Mouse (Mus musculus) lung, postnatal 36 days (tissue): Measurements from ENCODE around the gene Chac2.
"Not testable (repeated sequence)": the region's sequence is repeated elsewhere in the genome, so short reads cannot be mapped to it uniquely, and the experiment has no call there.

ENCODE experiments used
- DNase-seq: peaks from one replicate; pipeline ENCODE4 v3.0.0; 2022; ENCODE audit warnings: mixed read lengths

Gene Chac2

DNA sequence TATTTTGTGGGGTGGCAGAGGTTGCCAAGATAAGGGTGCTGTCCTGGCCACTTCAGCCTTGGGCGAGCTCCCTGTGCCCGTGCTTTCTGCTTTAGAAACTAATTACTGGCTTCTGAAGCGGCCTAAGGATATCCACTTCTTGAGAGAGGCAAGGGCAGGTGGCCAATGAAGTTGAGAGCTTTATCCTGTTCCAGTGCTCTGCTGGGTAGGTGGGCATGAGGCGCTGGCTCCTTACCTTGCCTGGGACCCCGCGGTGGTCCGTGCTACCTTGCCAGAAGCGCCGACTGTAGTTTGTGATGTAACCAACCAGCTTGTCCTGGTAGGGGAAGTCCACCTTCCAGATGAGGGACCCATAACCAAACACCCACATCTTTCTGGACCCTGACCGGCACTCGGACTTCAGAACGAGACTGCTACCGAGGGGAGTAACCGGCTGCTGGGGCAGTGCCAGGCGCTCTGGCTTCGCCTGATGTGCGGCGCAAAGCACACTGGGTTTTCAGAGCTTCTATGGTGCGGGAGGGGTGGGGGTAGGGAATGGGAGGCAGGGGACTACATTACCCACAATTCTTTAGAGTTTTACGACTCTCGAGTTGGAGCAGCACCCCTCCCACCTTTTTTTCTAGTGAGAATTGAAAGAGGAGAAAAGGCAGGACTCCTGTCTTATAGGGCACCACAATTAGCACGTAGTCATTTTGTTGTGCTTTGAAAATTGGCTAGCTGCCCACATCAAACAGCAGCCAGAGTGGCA, at the start of gene Chac2:
Gene Chac2, minus strand, starts transcription at position 474 of the 748 bp plus-strand sequence.
- DNase-seq = peak; percentile 88

DNA sequence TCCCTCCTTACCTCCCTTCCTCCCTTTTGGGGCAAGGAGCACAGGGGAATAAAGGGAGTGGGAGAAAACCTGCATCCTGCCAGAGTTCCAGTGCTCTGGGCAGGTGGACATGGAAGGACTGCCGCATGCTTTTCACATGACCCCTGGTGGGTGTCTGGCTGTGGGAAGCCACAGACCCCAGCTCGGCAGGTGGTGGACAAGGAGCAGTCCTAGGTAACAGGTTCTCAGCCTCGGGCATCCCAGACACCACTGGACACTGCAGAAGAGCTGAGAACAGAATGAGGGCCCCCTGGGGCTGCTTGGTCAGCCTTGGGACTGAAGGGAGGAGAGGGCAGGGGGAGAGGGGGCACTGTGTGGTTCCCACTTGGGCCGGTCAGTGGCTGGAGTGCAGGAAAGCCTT, 48.8 kb upstream of the Chac2 start:
- DNase-seq = no peak

DNA sequence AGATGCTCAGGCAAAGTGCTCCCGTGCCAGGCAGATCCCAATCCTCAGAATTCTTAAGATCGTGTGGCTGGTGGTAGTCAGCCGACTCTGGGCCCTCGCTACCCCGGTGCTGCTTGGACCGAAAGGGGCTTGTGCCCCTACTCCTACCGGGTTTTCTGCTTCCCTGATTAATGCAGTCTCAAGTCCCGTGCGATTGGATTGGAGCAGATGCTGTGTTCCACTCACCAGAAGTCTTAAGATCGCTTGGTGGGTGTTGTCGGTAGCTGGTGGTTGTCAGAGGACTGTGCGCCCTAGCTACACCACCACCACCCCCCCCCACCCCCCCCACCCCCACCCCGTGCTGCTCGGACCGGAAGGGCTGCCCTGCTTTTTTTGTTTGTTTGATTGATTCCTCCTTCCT, 31.3 kb upstream of the Chac2 start:
- DNase-seq = not testable (repeated sequence)

DNA sequence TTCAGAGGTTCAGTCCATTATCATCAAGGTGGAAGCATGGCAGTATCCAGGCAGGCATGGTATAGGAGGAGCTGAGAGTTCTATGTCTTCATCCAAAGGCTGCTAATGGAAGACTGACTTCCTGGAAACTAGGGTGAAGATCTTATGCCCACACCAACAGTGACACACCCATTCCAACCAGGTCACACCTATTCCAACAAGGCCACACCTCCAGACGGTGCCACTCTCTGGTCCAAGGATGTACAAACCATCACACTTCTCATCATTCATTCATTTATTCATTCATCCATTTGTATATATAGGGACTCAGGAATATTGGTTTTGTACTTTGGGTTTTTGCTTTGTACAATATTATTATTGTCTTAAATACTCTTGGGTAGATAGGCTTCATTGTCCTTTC, 23.5 kb upstream of the Chac2 start:
- not testable (repeated sequence) for DNase-seq

DNA sequence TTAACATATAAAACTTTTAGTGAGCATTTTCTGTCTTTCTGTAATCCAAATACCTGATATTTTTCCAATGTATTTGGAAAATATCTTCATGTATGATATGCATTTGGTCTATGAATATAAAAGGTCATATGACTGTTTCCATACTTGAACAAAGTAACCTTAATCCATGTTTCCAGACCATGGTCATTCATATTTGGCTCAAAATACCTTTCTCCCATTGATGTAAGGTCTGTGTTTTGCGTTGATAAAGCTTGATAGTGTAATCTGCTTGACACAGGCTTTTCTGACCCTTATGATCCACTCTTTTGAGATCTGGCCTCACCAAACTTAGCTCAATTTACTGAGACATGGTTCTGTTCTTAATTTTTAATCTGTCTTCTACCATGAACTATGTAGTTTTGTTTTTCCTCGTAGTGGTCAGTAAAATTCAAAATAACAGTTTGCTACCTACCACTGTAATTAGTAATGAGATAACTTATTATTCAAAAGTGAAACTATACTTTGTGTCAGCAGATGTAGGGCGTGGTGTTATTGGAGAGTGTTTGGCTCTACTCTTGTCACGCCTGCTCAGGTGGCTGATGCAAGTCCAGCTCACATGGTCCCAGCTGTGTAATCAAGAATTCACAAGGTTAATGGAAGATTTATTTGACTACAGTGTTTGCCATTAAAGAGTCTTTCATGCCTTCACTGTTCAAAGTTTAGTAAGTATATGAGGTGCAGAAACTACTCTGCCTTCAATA, 15.2 kb upstream of the Chac2 start:
- peak; percentile 29 for DNase-seq

DNA sequence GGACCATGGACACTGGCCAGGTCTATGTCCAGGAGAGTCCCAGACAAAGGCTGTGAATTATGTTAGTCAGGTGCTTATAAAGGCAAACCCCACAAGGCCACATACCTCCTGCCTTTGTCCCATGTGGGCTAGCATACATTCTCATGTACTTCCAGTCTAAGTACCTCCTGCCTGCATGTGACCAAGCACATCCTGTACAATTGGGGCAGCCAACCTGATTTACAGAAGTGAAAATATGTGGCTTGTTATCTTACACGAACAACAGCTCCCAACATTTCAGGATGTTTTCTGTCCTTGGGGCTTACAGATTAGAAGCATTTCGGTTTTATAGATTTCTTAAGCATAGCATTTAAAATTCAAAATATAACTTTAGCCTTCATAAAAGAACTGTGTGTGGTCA, 13.9 kb upstream of the Chac2 start:
- DNase-seq = no peak

DNA sequence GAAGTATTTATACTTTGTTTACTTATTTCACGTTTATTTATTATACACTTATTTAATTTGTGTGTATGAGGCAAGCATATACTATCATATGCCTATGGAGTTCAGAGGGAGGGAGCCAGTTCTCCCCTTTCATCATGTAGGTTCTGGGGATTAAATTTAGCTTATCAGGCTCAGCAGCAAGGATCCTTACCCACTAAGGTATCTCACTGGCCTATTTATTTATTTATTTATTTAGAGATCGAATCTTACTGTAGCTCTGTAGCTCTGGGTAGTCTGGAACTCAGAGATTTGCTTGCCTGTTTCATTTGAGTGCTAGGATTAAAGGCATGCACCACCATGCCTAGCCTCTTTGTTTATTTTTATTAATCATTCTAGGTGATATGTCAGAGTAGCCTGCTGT, 12.6 kb upstream of the Chac2 start:
- DNase-seq = no peak

DNA sequence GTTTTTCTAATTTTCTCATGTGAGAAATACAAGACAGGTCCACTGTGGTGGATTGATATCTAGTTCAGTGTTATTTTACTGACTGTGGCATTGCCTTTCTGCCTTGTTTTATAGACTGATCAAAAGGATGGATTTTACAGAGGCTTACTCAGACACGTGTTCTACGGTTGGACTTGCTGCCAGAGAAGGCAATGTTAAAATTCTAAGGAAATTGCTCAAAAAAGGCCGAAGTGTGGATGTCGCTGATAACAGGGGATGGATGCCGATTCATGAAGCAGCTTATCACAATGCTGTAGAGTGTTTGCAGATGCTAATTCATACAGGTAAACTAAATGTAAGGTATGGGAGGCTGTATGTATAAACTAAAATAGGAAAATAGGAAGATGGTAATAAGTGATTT, 12.0 kb upstream of the Chac2 start:
- no peak for DNase-seq

DNA sequence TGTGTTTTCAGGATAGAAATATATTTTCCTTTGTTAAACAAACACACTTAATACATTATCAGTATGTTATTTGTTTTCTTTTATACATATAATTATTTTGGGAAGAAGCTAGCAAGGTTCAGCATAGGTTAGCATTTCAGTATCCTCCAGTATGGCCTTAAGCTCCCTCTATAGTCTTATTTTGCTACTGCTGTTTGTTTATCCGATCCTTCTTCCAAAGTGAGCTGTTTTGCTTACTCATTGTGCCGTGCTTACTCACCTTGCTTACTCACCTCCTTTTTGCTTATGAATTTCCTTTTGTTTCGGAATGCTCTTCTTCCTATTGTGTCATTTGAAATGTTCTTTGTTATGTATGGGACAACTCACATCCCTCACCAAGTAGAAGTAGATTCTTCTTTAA, 10.5 kb upstream of the Chac2 start:
- DNase-seq = no peak

DNA sequence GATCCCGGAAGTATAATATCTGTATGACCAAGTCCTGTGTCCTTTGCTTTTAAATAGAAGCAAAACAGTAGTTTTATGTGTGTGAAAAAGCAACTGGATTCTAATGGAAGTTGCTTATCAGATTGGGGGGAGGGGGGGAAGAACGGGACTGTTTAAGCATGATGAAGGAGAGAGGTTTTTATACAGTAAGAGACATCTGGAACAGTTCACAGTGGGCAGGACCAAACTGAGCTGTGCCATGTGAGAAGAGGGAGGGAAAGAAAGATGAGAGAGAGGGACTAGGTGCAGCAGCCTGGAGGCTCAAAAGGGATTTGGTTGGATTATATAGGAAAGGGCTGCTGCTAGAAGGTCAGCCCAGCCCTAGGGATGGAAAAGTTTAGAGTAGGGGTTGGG, 471 bp upstream of the Chac2 start:
- no peak for DNase-seq

DNA sequence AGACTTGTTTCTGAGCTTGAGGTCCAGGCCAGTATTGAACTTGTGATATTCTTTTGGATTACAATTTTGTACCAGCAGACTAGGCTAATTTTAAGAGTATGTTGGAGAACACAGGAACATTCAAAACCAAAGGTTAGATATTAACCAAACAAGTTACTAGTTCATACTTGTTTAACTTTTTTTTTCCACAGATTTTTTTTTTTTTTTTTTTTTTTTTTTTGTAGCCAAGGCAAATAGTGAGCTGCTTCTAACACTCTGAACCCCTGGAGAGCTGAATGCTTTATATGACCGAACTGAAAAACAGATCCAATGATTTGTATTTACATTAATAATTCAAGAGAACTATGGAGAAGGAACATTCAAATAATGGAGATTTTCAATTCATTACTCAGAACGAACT, 913 bp downstream of the Chac2 start:
- DNase-seq = no peak

DNA sequence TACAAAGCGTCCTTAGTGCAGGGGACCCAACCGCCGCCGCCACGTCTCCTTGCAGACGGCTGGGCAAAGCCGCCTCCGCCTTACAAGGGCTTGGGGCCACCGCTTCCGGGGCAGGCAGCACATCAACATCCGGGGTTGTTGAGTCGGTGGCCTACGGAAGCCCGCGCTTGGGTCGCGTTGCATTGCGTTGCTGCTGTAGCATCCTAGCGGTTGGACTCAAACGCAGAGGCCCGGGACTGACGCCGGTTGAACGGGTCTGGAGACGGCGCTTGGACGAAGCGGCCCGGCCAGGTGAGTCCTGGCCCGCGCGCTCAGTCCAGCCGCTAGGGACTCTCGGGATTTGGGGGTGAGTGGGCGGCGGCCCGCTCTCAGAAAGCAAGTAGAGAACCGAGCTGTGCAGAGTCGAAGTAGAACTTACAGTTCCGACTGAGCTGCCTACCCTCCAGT, 31.8 kb downstream of the Chac2 start, which contains the start of gene Erlec1:
Gene Erlec1, minus strand, starts transcription at position 57 of the 447 bp plus-strand sequence.
- peak; percentile 89 for DNase-seq

DNA sequence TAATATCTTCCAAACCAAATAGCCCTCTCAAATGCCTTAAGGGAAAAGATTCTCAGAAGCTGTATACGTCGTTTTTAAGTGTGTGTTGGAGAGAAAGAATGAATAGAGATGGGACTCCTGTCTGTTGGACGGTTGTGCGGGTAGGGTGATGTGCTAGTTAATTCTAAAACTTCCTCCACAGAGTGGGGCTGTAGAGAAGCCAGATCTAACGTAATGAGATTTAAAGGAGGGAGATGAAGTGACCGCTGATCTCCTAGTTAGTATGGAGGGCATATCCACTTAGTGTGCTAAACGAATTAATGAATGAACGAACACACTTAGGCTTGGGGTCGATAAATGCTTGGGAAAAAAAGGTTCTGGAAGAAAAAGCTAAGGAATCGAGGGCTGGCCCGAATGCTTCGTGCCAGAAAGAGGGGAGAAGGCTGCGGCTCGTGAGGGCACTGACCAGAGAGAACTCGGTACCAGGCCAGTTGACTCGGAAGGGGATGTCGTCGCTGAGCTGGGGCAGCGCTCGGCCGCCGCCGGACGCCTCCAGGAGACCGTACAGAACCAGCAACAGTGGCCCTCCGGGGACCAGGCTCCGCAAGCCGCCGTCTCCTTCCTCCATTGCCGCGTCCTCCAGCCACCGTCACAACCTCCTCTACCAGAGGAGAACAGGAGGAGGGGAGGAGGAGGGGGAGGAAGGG, 32.5 kb downstream of the Chac2 start:
- peak; percentile 23 for DNase-seq

DNA sequence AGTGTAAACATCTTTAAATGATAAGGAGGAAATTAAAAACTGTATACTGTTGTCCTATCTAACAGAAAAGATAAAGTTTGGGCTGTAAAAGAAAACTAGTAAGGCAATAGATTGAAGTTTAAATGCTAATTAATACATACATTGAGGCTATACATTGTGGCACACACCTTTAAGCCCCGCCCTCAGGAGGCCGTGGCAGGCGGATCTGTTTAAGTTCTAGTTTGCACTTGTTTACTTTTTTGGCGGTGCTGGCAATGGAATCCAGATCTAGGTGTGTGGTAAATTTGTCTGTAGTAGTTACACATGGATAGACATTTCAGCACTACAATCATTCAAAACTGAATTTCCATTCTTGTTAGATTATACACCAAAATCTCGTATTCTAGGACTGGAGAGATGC, 33.3 kb downstream of the Chac2 start:
- no peak for DNase-seq

DNA sequence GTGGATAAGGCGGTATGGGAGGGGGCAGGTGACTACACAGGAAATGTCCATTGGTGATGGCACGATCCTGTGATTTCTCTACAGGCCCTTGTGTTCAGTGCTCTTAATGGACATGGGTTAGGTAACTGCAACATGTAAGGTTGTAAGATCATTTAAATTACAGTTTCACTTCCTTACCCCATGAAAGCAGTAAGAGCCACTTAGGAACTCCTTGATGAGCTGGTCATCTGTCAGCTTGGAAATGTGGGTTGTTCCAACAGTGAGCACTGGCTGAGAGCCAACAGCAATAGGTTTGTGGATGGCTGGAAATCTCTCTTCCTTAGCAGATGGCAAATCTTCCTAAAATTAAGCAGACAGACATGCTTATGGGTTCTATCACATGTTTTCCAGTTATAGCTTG, 42.6 kb downstream of the Chac2 start:
- DNase-seq = no peak

DNA sequence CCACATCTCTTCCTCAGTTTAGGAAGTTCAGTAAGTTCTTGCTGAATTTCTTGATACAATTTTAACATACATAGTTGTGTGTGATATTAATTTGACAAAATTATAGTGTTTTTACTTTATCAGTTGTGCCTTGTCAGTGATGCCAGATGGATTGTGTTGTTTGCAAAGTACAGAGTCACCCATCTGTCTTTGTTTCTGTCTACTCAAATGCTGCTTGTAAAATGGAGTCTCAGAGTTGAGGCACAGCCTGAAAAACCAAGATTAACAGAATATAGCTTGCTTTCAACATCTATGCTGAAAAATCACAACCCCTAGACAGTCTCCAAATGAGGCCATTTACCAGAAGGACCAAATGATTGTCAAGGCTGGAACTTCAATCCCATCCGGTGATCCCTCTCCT, 57.7 kb downstream of the Chac2 start:
- DNase-seq = no peak

DNA sequence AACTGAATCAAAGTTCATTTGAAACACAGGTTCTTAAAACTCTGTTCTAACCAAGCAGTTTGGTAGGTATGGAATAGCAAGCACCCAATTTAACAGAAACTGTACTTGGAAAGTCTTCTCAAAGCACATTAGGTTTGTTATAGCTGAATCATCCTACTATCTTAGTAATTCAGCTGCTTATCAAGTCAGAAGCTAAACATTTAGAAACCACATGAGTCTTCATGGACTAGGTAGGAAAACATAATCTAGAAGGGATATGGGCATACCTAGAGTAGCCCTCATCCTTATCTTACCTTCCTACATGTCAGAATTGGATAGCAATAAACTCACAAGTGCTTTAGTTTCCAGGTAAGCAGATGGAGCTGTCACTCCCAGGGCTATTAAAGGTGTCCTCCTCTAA, 58.1 kb downstream of the Chac2 start:
- no peak for DNase-seq
